Mouse (Mus musculus): Measurements from ENCODE around the gene Tle2. TPM values are rescaled to one million over a fixed set of nuclear protein-coding genes. Genes with fewer than 3 reads are reported as not detected.

The Tle2 gene
- total RNA-seq, 2 experiments from 2014 or later: 36.2 to 40.7 TPM

GRCm38 (mm10) chr10:81619976-81620375 lies 45.6 kb downstream of the Tle2 start:
- intact Hi-C loops (cut with DNase I): no loop called here
- TF ChIP-seq CTCF (IDR thresholded peaks at IDR 0.05): no peak
- H3K27ac ChIP-seq: no peak overlapping the region
- H3K4me3 ChIP-seq: no peak overlapping the region
- DNase-seq (ENCODE audit: extremely low spot score in 1 of 2, low spot score in 2 of 2): no peak

- no peak overlapping the region for H3K27ac ChIP-seq
- H3K4me3 ChIP-seq: no peak overlapping the region
- no peak for TF ChIP-seq CTCF (IDR thresholded peaks at IDR 0.05)
- intact Hi-C loops (cut with DNase I): no loop called here
- DNase-seq (ENCODE audit: extremely low spot score in 1 of 2, low spot score in 2 of 2): no peak
These were observed 46.4 kb downstream of the Tle2 start for GRCm38 (mm10) chr10:81620786-81621185.

GRCm38 (mm10) chr10:81623441-81623840 lies 49.1 kb downstream of the Tle2 start:
- DNase-seq (ENCODE audit: extremely low spot score in 1 of 2, low spot score in 2 of 2): no peak
- intact Hi-C loops (cut with DNase I): no loop called here
- H3K4me3 ChIP-seq: no peak overlapping the region
- H3K27ac ChIP-seq: no peak overlapping the region
- no peak for TF ChIP-seq CTCF (IDR thresholded peaks at IDR 0.05)

- peak overlapping the region; percentile 73 for H3K4me3 ChIP-seq
- no peak for TF ChIP-seq CTCF (IDR thresholded peaks at IDR 0.05)
- no peak for DNase-seq (ENCODE audit: extremely low spot score in 1 of 2, low spot score in 2 of 2)
- intact Hi-C loops (cut with DNase I): loop anchor here (2.0 kb wide), 1 partner anchor 20 kb away; the partner anchor contains the start of gene BC025920
- H3K27ac ChIP-seq: peak overlapping the region; percentile 89
These were observed 52.0 kb downstream of the Tle2 start for GRCm38 (mm10) chr10:81626101-81626993.

GRCm38 (mm10) chr10:81626994-81627835 lies 52.9 kb downstream of the Tle2 start, which contains the start of gene Sirt6:
Gene Sirt6, minus strand, starts transcription at chr10:81627797.
- H3K27ac ChIP-seq: peak within 1 kb of the TSS; percentile 89
- TF ChIP-seq CTCF (IDR thresholded peaks at IDR 0.05): no peak
- intact Hi-C loops (cut with DNase I): loop anchor here (2.0 kb wide), 1 partner anchor 20 kb away; the partner anchor contains the start of gene BC025920
- peak; percentile 86 to 92 for DNase-seq (ENCODE audit: extremely low spot score in 1 of 2, low spot score in 2 of 2)
- peak within 1 kb of the TSS; percentile 73 for H3K4me3 ChIP-seq

- no peak for TF ChIP-seq CTCF (IDR thresholded peaks at IDR 0.05)
- intact Hi-C loops (cut with DNase I): loop anchor here (2.0 kb wide), 1 partner anchor 21 kb away; the partner anchor contains the start of gene BC025920
- DNase-seq (ENCODE audit: extremely low spot score in 1 of 2, low spot score in 2 of 2): no peak
- H3K27ac ChIP-seq: peak overlapping the region; percentile 89
- H3K4me3 ChIP-seq: peak overlapping the region; percentile 73
These were observed 53.5 kb downstream of the Tle2 start for GRCm38 (mm10) chr10:81627836-81628220.

GRCm38 (mm10) chr10:81628390-81628789 lies 54.0 kb downstream of the Tle2 start, which contains the start of gene Ankrd24:
Gene Ankrd24, plus strand, starts transcription at chr10:81628540.
- DNase-seq (ENCODE audit: extremely low spot score in 1 of 2, low spot score in 2 of 2): no peak
- no peak for TF ChIP-seq CTCF (IDR thresholded peaks at IDR 0.05)
- H3K27ac ChIP-seq: peak within 1 kb of the TSS; percentile 89
- intact Hi-C loops (cut with DNase I): no loop called here
- peak within 1 kb of the TSS; percentile 73 for H3K4me3 ChIP-seq

- peak; percentile 82 to 85 for DNase-seq (ENCODE audit: extremely low spot score in 1 of 2, low spot score in 2 of 2)
- Histone ChIP-seq H3K4me3 (peak overlapping the region; percentile 54), H3K27ac (peak overlapping the region; percentile 37)
- TF ChIP-seq CTCF (IDR thresholded peaks at IDR 0.05): no peak
- intact Hi-C loops (cut with DNase I): no loop called here
These were observed 59.1 kb downstream of the Tle2 start for GRCm38 (mm10) chr10:81633253-81634099.

GRCm38 (mm10) chr10:81636338-81636737 lies 62.0 kb downstream of the Tle2 start:
- DNase-seq (ENCODE audit: extremely low spot score in 1 of 2, low spot score in 2 of 2): no peak
- no peak overlapping the region for H3K27ac ChIP-seq
- H3K4me3 ChIP-seq: no peak overlapping the region
- intact Hi-C loops (cut with DNase I): no loop called here
- TF ChIP-seq CTCF (IDR thresholded peaks at IDR 0.05): no peak

GRCm38 (mm10) chr10:81638101-81638500 lies 63.7 kb downstream of the Tle2 start:
- intact Hi-C loops (cut with DNase I): no loop called here
- Histone ChIP-seq H3K27ac (no peak overlapping the region), H3K4me3 (no peak overlapping the region)
- no peak for TF ChIP-seq CTCF (IDR thresholded peaks at IDR 0.05)
- no peak for DNase-seq (ENCODE audit: extremely low spot score in 1 of 2, low spot score in 2 of 2)

Other genes starting within 250 kb of the Tle2 start
- gene Tbxa2r, start 245.8 kb upstream of the Tle2 start, total RNA-seq (2021): under 1 TPM; 0.70 to 0.82 TPM
- 1 to 10 TPM; 1.7 to 2.1 TPM for gene Gipc3, start 231.3 kb upstream of the Tle2 start, total RNA-seq (2021)
- 10 to 100 TPM; 27.3 to 29.5 TPM for gene Hmg20b, start 224.1 kb upstream of the Tle2 start, total RNA-seq (2021)
- 10 to 100 TPM; 38.2 to 40.2 TPM for gene Mfsd12, start 217.1 kb upstream of the Tle2 start, total RNA-seq (2021)
- gene 4930404N11Rik, start 208.7 kb upstream of the Tle2 start, total RNA-seq (2021): 1 to 10 TPM in 1 of 2 experiments, under 1 TPM in 1; 1.00 to 1.3 TPM
- gene Fzr1, start 196.0 kb upstream of the Tle2 start, total RNA-seq (2021): 10 to 100 TPM; 69.1 to 70.6 TPM
- 10 to 100 TPM; 87.1 to 95.1 TPM for gene Dohh, start 190.1 kb upstream of the Tle2 start, total RNA-seq (2021)
- gene Gm48551, start 190.1 kb upstream of the Tle2 start, total RNA-seq (2021): 1 to 10 TPM; 2.0 to 3.4 TPM
- gene Gm48552, start 185.6 kb upstream of the Tle2 start, total RNA-seq (2021): 1 to 10 TPM; 5.1 to 7.1 TPM
- 1 to 10 TPM; 1.3 to 1.4 TPM for gene Smim24, start 181.5 kb upstream of the Tle2 start, total RNA-seq (2021)
- 10 to 100 TPM; 93.4 to 94.9 TPM for gene Nfic, start 118.9 kb upstream of the Tle2 start, total RNA-seq (2021)
- gene Celf5, start 91.9 kb upstream of the Tle2 start, total RNA-seq (2021): 100 to 1,000 TPM; 284 to 288 TPM
- 10 to 100 TPM; 78.3 to 80.8 TPM for gene Ncln, start 78.2 kb upstream of the Tle2 start, total RNA-seq (2021)
- gene S1pr4, start 74.4 kb upstream of the Tle2 start, total RNA-seq (2021): under 1 TPM; 0.56 to 0.70 TPM
- 1 to 10 TPM; 1.3 to 2.8 TPM for gene Gna15, start 50.3 kb upstream of the Tle2 start, total RNA-seq (2021)
- 100 to 1,000 TPM; 106 to 110 TPM for gene Gna11, start 29.4 kb upstream of the Tle2 start, total RNA-seq (2021)
- gene Aes, start 15.1 kb upstream of the Tle2 start, total RNA-seq (2021): 100 to 1,000 TPM; 637 to 727 TPM
- 10 to 100 TPM; 10.3 to 12.9 TPM for gene Tle6, start 26.5 kb downstream of the Tle2 start, total RNA-seq (2021)
- 1 to 10 TPM; 2.6 to 2.9 TPM for gene BC025920, start 31.7 kb downstream of the Tle2 start, total RNA-seq (2021)
- gene Sirt6, start 53.2 kb downstream of the Tle2 start, total RNA-seq (2021): 10 to 100 TPM; 26.8 to 28.6 TPM
- gene Ankrd24, start 54.0 kb downstream of the Tle2 start, total RNA-seq (2021): 10 to 100 TPM; 46.4 to 47.3 TPM
- gene Gm10778, start 74.5 kb downstream of the Tle2 start, total RNA-seq (2021): 1 to 10 TPM; 4.3 to 5.0 TPM
- 10 to 100 TPM in 1 of 2 experiments, 1 to 10 TPM in 1; 8.7 to 10.5 TPM for gene Zfp433, start 130.3 kb downstream of the Tle2 start, total RNA-seq (2021)
- 10 to 100 TPM; 10.5 to 11.3 TPM for gene Gm3055, start 196.6 kb downstream of the Tle2 start, total RNA-seq (2021)
- gene Gm4767, start 237.6 kb downstream of the Tle2 start, total RNA-seq (2021): 1 to 10 TPM; 2.9 to 3.0 TPM

All from left cerebral cortex, adult 2 months (tissue).